Mouse (Mus musculus): ENCODE measurements around the gene St3gal3. TPM values are rescaled to one million over a fixed set of nuclear protein-coding genes. Genes with fewer than 3 reads are reported as not detected.

Gene St3gal3
- polyA plus RNA-seq, 1 experiment from 2014 or later: 6.7 TPM

GRCm38 (mm10) chr4:117928699-117929241, 205.9 kb downstream of the St3gal3 start:
- H3K4me3 ChIP-seq (ENCODE audit: low read length): peak overlapping the region; percentile 47
- H3K27me3 ChIP-seq (ENCODE audit: control insufficient read depth, insufficient read depth, low read depth, low read length): peaks cover 26% of the 10 kb centered on the region
- peak overlapping the region; percentile 4 for H3K27ac ChIP-seq (ENCODE audit: low read length)
- H3K36me3 ChIP-seq (ENCODE audit: control insufficient read depth, insufficient read depth, low read length): no peaks in the 10 kb centered on the region
- H3K9ac ChIP-seq (ENCODE audit: low read length): peak overlapping the region; percentile 41
- ATAC-seq (ENCODE audit: low read depth): peak; percentile 43
- no peaks in the 10 kb centered on the region for H3K9me3 ChIP-seq (ENCODE audit: control insufficient read depth, low read length)
- peaks cover 15% of the 10 kb centered on the region for H3K4me1 ChIP-seq (replicated peaks; ENCODE audit: control insufficient read depth, insufficient read depth, low read length)
- WGBS: 3% methylated on average over 13 of the region's 13 CpGs
- peak overlapping the region; percentile 66 for H3K4me2 ChIP-seq (ENCODE audit: low read depth, low read length)

- no peaks in the 10 kb centered on the region for H3K9me3 ChIP-seq (ENCODE audit: control insufficient read depth, low read length)
- no peak overlapping the region for H3K4me3 ChIP-seq (ENCODE audit: low read length)
- no peak for ATAC-seq (ENCODE audit: low read depth)
- H3K4me2 ChIP-seq (ENCODE audit: low read depth, low read length): peak overlapping the region; percentile 66; the same call in 1 of the 2 replicates
- WGBS: 15% methylated on average over 6 of the region's 6 CpGs
- H3K4me1 ChIP-seq (replicated peaks; ENCODE audit: control insufficient read depth, insufficient read depth, low read length): peaks cover 15% of the 10 kb centered on the region
- peaks cover 26% of the 10 kb centered on the region for H3K27me3 ChIP-seq (ENCODE audit: control insufficient read depth, insufficient read depth, low read depth, low read length)
- no peaks in the 10 kb centered on the region for H3K36me3 ChIP-seq (ENCODE audit: control insufficient read depth, insufficient read depth, low read length)
- H3K27ac ChIP-seq (ENCODE audit: low read length): no peak overlapping the region
- no peak overlapping the region for H3K9ac ChIP-seq (ENCODE audit: low read length)
Measured at GRCm38 (mm10) chr4:117928234-117928633, 206.5 kb downstream of the St3gal3 start.

- no peak overlapping the region for H3K27ac ChIP-seq (ENCODE audit: low read length)
- H3K4me3 ChIP-seq (ENCODE audit: low read length): peak overlapping the region; percentile 51
- no peaks in the 10 kb centered on the region for H3K9me3 ChIP-seq (ENCODE audit: control insufficient read depth, low read length)
- H3K36me3 ChIP-seq (ENCODE audit: control insufficient read depth, insufficient read depth, low read length): no peaks in the 10 kb centered on the region
- peaks cover 15% of the 10 kb centered on the region for H3K4me1 ChIP-seq (replicated peaks; ENCODE audit: control insufficient read depth, insufficient read depth, low read length)
- ATAC-seq (ENCODE audit: low read depth): peak; percentile 36
- peak overlapping the region; percentile 60 for H3K9ac ChIP-seq (ENCODE audit: low read length)
- 1% methylated on average over 67 of the region's 71 CpGs for WGBS
- H3K27me3 ChIP-seq (ENCODE audit: control insufficient read depth, insufficient read depth, low read depth, low read length): peaks cover 26% of the 10 kb centered on the region
- peak overlapping the region; percentile 93 for H3K4me2 ChIP-seq (ENCODE audit: low read depth, low read length)
Measured at GRCm38 (mm10) chr4:117926545-117927482, 207.9 kb downstream of the St3gal3 start.

GRCm38 (mm10) chr4:117924916-117925315, 209.8 kb downstream of the St3gal3 start:
- 39% methylated on average over 5 of the region's 6 CpGs for WGBS

GRCm38 (mm10) chr4:117923450-117923849, 211.3 kb downstream of the St3gal3 start:
- H3K27ac ChIP-seq (ENCODE audit: low read length): no peak overlapping the region
- H3K4me2 ChIP-seq (ENCODE audit: low read depth, low read length): no peak overlapping the region
- H3K4me1 ChIP-seq (replicated peaks; ENCODE audit: control insufficient read depth, insufficient read depth, low read length): peaks cover 5% of the 10 kb centered on the region
- H3K4me3 ChIP-seq (ENCODE audit: low read length): no peak overlapping the region
- H3K36me3 ChIP-seq (ENCODE audit: control insufficient read depth, insufficient read depth, low read length): no peaks in the 10 kb centered on the region
- no peak overlapping the region for H3K9ac ChIP-seq (ENCODE audit: low read length)
- H3K9me3 ChIP-seq (ENCODE audit: control insufficient read depth, low read length): no peaks in the 10 kb centered on the region
- no peak for ATAC-seq (ENCODE audit: low read depth)
- H3K27me3 ChIP-seq (ENCODE audit: control insufficient read depth, insufficient read depth, low read depth, low read length): peaks cover 26% of the 10 kb centered on the region
- WGBS: 16% methylated on average over 2 of the region's 2 CpGs

More at GRCm38 (mm10) chr4:117924916-117925315, 209.8 kb downstream of the St3gal3 start:
- Histone ChIP-seq H3K4me3 (ENCODE audit: low read length) (no peak overlapping the region), H3K4me2 (ENCODE audit: low read depth, low read length) (no peak overlapping the region), H3K36me3 (ENCODE audit: control insufficient read depth, insufficient read depth, low read length) (no peaks in the 10 kb centered on the region), H3K27me3 (ENCODE audit: control insufficient read depth, insufficient read depth, low read depth, low read length) (peaks cover 26% of the 10 kb centered on the region), H3K4me1 (replicated peaks; ENCODE audit: control insufficient read depth, insufficient read depth, low read length) (peaks cover 15% of the 10 kb centered on the region), H3K9me3 (ENCODE audit: control insufficient read depth, low read length) (no peaks in the 10 kb centered on the region), H3K27ac (ENCODE audit: low read length) (no peak overlapping the region), H3K9ac (ENCODE audit: low read length) (no peak overlapping the region)
- peak; percentile 28 for ATAC-seq (ENCODE audit: low read depth)

DNA sequence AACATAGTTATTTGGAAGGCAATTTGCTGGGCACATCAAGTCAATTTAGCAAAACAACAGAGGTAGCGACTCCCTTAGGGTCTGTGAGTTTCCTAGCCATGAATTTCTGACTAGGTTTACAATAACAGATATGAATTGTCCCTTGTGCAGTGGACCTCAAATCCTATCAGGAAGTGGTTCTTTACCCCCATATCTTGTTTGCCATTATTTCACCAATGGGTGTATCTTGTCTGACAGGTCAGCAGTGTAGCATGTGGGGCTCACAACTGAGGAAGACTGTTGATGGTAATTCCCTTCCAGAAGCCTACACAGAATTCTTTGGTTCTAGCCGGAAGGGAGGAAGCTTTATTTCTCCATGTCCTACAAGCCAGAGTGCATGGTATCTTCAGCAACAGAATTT, 213.4 kb downstream of the St3gal3 start:
- WGBS: 91% methylated on average over 2 of the region's 2 CpGs
- Histone ChIP-seq H3K27me3 (ENCODE audit: control insufficient read depth, insufficient read depth, low read depth, low read length) (peaks cover 8% of the 10 kb centered on the region; the same call in 1 of the 2 replicates), H3K4me3 (ENCODE audit: low read length) (no peak overlapping the region), H3K4me1 (replicated peaks; ENCODE audit: control insufficient read depth, insufficient read depth, low read length) (peaks cover 2% of the 10 kb centered on the region; the same call in 1 of the 2 replicates), H3K27ac (ENCODE audit: low read length) (no peak overlapping the region), H3K4me2 (ENCODE audit: low read depth, low read length) (no peak overlapping the region), H3K9me3 (ENCODE audit: control insufficient read depth, low read length) (no peaks in the 10 kb centered on the region), H3K9ac (ENCODE audit: low read length) (no peak overlapping the region), H3K36me3 (ENCODE audit: control insufficient read depth, insufficient read depth, low read length) (no peaks in the 10 kb centered on the region)
- ATAC-seq (ENCODE audit: low read depth): no peak

- no peak for ATAC-seq (ENCODE audit: low read depth)
- H3K4me3 ChIP-seq (ENCODE audit: low read length): no peak overlapping the region
- no peaks in the 10 kb centered on the region for H3K27me3 ChIP-seq (ENCODE audit: control insufficient read depth, insufficient read depth, low read depth, low read length)
- H3K4me2 ChIP-seq (ENCODE audit: low read depth, low read length): no peak overlapping the region
- no peaks in the 10 kb centered on the region for H3K9me3 ChIP-seq (ENCODE audit: control insufficient read depth, low read length)
- H3K27ac ChIP-seq (ENCODE audit: low read length): no peak overlapping the region
- H3K9ac ChIP-seq (ENCODE audit: low read length): no peak overlapping the region
- H3K36me3 ChIP-seq (ENCODE audit: control insufficient read depth, insufficient read depth, low read length): no peaks in the 10 kb centered on the region
- H3K4me1 ChIP-seq (replicated peaks; ENCODE audit: control insufficient read depth, insufficient read depth, low read length): peaks cover 13% of the 10 kb centered on the region
- 72% methylated on average over 5 of the region's 5 CpGs for WGBS
Measured at GRCm38 (mm10) chr4:117918762-117919161, 216.0 kb downstream of the St3gal3 start.

DNA sequence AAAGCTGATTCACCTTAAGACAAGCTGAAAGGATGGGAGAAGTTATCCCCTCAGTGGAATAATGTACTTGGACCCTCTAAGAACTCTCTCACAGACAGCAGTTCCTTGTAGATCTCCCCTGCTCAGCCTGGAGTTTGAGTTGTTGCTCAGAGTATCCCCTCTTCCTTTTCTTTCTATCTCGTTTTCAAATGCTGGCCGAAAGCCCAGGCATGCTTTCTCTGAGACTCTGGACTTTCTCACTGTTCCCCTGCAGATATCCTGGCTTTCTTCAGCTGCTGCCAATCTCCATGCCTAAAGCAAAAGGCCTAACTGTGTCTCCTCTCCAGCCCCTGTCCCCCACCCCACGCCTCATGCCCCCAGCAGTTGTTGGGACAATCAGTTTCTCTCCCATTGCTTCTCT, 216.5 kb downstream of the St3gal3 start:
- Histone ChIP-seq H3K4me1 (replicated peaks; ENCODE audit: control insufficient read depth, insufficient read depth, low read length) (peaks cover 18% of the 10 kb centered on the region), H3K27ac (ENCODE audit: low read length) (peak overlapping the region; percentile 30), H3K9ac (ENCODE audit: low read length) (no peak overlapping the region), H3K9me3 (ENCODE audit: control insufficient read depth, low read length) (no peaks in the 10 kb centered on the region), H3K4me2 (ENCODE audit: low read depth, low read length) (no peak overlapping the region), H3K4me3 (ENCODE audit: low read length) (no peak overlapping the region), H3K27me3 (ENCODE audit: control insufficient read depth, insufficient read depth, low read depth, low read length) (no peaks in the 10 kb centered on the region), H3K36me3 (ENCODE audit: control insufficient read depth, insufficient read depth, low read length) (no peaks in the 10 kb centered on the region)
- ATAC-seq (ENCODE audit: low read depth): no peak
- 45% methylated on average over 3 of the region's 3 CpGs for WGBS

DNA sequence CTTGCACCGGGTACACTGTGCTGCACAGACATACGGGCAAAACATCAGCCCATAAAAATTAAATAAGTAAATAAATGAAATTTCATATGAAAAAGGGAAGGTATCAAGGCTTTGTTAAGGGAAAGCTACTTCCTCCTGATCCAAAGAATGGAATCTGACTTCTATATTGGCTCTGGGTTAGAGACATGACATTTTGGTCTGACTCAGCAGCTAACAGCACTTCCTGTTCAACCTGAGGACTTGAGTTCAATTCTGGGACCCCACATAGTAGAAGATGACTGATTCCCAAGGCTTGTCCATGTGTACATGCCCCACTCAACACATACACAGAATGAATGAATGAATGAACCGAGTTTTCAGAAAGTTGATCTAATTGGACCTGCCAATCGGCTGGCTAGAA, 216.9 kb downstream of the St3gal3 start:
- peak overlapping the region; percentile 24 for H3K27ac ChIP-seq (ENCODE audit: low read length)
- no peak overlapping the region for H3K4me3 ChIP-seq (ENCODE audit: low read length)
- peaks cover 22% of the 10 kb centered on the region for H3K4me1 ChIP-seq (replicated peaks; ENCODE audit: control insufficient read depth, insufficient read depth, low read length)
- H3K9ac ChIP-seq (ENCODE audit: low read length): no peak overlapping the region
- 86% methylated on average over 4 of the region's 4 CpGs for WGBS
- H3K27me3 ChIP-seq (ENCODE audit: control insufficient read depth, insufficient read depth, low read depth, low read length): no peaks in the 10 kb centered on the region
- H3K9me3 ChIP-seq (ENCODE audit: control insufficient read depth, low read length): no peaks in the 10 kb centered on the region
- no peaks in the 10 kb centered on the region for H3K36me3 ChIP-seq (ENCODE audit: control insufficient read depth, insufficient read depth, low read length)
- no peak overlapping the region for H3K4me2 ChIP-seq (ENCODE audit: low read depth, low read length)
- no peak for ATAC-seq (ENCODE audit: low read depth)
